Mouse (Mus musculus): ENCODE results near the gene Mllt11. TPM values are rescaled to one million over a fixed set of nuclear protein-coding genes. Genes with fewer than 3 reads are reported as not detected.

Gene Mllt11
- polyA plus RNA-seq, 1 experiment from 2014 or later: 24.9 TPM

DNA sequence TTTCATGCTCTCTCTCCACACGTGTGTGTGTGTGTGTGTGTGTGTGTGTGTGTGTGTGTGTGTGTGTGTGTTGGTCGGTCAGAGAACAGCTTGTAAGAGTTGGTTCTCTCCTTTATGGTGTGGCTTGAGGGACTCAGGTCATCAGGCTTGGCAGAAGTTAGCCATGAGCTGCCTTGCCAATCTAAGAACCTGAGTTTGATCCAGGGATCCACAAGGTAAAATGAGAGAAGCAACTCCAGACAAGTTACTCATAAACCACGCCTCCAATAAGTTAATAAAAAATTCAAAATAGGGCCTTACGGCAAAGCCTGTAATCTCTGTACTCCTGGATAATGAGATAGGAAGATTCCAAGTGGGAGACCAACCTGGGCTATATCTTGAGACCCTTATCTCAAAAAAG is 23.7 kb downstream of the Mllt11 start:
- H3K4me1 ChIP-seq: no peaks in the 10 kb centered on the region
- no peak overlapping the region for H3K9ac ChIP-seq
- H3K9me3 ChIP-seq: no peaks in the 10 kb centered on the region
- peaks cover 43% of the 10 kb centered on the region for H3K36me3 ChIP-seq
- H3K4me3 ChIP-seq: no peak overlapping the region
- no peak overlapping the region for H3K4me2 ChIP-seq (replicated peaks)
- no peaks in the 10 kb centered on the region for H3K27me3 ChIP-seq
- no peak for ATAC-seq (ENCODE audit: insufficient number of reproducible peaks, insufficient read depth, low FRiP score, low TSS enrichment)
- H3K27ac ChIP-seq: no peak overlapping the region
- WGBS: 90% methylated on average over 4 of the region's 4 CpGs

DNA sequence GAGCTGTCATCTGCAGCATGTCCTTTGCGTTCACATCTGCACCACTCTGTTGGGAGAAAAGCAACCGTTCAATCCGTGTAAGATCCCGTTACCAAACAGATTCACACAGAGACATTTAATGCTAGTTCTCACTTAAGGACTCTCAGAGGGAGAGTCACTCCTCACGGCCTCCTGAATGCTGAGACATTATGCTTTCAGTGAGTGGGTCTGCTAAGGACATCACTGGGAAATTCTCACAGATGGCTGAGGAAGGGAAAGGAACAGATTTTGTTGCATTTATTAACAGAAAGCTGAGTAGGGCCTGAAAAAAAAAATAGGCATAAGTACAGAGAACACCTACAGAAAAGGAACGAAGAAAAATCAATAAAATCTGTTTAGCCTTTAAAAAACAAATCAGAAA is 28.1 kb downstream of the Mllt11 start:
- Histone ChIP-seq H3K27ac (no peak overlapping the region), H3K4me1 (no peaks in the 10 kb centered on the region), H3K4me2 (replicated peaks) (no peak overlapping the region), H3K9ac (no peak overlapping the region), H3K4me3 (no peak overlapping the region), H3K36me3 (peaks cover 66% of the 10 kb centered on the region), H3K27me3 (no peaks in the 10 kb centered on the region), H3K9me3 (no peaks in the 10 kb centered on the region)
- no peak for ATAC-seq (ENCODE audit: insufficient number of reproducible peaks, insufficient read depth, low FRiP score, low TSS enrichment)
- 91% methylated on average over 6 of the region's 6 CpGs for WGBS

DNA sequence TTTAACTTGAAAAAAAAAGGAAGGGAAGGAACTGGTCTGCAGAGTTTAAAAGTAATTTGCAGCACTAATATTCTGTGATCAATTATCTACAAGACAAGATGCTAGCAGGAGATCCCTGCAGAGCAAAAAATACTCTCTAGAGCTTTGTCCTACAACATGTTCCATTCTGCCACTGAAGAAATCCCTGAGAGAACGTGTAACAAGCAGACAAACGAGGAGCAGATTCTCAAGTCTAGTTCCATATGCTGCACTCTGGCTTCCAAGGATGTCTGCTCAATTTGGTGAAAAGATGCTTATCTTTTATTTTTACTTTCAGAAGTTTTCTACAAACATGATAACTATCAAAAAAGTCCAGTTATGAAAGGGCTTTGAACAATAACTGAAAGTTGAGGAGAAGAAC is 31.4 kb downstream of the Mllt11 start:
- H3K27me3 ChIP-seq: no peaks in the 10 kb centered on the region
- no peak overlapping the region for H3K9ac ChIP-seq
- no peak for ATAC-seq (ENCODE audit: insufficient number of reproducible peaks, insufficient read depth, low FRiP score, low TSS enrichment)
- H3K4me3 ChIP-seq: no peak overlapping the region
- no peaks in the 10 kb centered on the region for H3K4me1 ChIP-seq
- whole genome bisulfite sequencing: 49% methylated on average over 2 of the region's 2 CpGs
- no peak overlapping the region for H3K4me2 ChIP-seq (replicated peaks)
- no peaks in the 10 kb centered on the region for H3K9me3 ChIP-seq
- H3K36me3 ChIP-seq: peaks cover 73% of the 10 kb centered on the region
- no peak overlapping the region for H3K27ac ChIP-seq

DNA sequence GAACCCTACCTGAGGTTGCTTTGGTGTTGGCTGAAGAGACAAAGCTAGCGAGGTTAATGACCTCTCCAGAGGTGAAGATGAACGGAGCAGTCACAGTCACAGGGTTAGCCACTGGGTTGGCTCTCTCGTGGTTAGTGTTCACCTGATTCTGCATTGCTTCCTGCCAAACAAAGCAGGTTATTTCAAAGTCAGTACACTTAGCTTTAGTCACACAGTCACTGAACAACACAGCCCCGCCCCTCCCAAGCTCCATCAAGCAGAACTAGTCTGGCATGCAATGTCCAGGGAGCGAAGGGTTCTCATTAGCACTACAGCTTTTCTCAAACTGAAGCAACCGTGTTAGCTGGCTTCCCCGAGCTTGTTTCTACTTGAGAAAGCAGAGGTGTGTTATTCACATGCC is 31.8 kb downstream of the Mllt11 start:
- Histone ChIP-seq H3K4me1 (no peaks in the 10 kb centered on the region), H3K9ac (no peak overlapping the region), H3K27me3 (no peaks in the 10 kb centered on the region), H3K36me3 (peaks cover 73% of the 10 kb centered on the region), H3K4me3 (no peak overlapping the region), H3K4me2 (replicated peaks) (no peak overlapping the region), H3K27ac (no peak overlapping the region), H3K9me3 (no peaks in the 10 kb centered on the region)
- no peak for ATAC-seq (ENCODE audit: insufficient number of reproducible peaks, insufficient read depth, low FRiP score, low TSS enrichment)
- WGBS: 83% methylated on average over 7 of the region's 7 CpGs

DNA sequence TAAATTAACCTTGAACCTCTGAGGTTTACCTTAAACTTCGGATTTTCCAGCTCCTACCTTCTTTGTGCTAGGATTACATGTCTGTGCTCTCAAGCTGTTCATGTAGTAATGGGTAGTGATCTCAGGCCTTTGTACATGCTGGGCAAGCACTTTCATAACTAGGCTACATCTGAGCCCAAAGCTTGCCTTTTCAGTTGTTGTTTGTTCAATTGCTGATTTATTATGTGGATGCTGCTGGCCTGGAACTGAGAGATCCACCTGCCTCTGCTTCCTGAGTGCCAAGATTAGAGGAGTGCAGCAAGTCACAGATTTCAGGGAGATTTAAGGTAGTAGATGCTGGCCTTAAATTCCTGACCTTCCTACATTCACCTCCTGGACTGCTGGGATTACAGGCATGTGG is 32.9 kb downstream of the Mllt11 start:
- no peaks in the 10 kb centered on the region for H3K27me3 ChIP-seq
- no peak overlapping the region for H3K4me3 ChIP-seq
- no peaks in the 10 kb centered on the region for H3K9me3 ChIP-seq
- H3K36me3 ChIP-seq: peaks cover 72% of the 10 kb centered on the region
- no peaks in the 10 kb centered on the region for H3K4me1 ChIP-seq
- no peak overlapping the region for H3K9ac ChIP-seq
- no peak for ATAC-seq (ENCODE audit: insufficient number of reproducible peaks, insufficient read depth, low FRiP score, low TSS enrichment)
- H3K4me2 ChIP-seq (replicated peaks): no peak overlapping the region
- WGBS: 67% methylated on average over 1 of the region's 1 CpGs
- H3K27ac ChIP-seq: no peak overlapping the region

DNA sequence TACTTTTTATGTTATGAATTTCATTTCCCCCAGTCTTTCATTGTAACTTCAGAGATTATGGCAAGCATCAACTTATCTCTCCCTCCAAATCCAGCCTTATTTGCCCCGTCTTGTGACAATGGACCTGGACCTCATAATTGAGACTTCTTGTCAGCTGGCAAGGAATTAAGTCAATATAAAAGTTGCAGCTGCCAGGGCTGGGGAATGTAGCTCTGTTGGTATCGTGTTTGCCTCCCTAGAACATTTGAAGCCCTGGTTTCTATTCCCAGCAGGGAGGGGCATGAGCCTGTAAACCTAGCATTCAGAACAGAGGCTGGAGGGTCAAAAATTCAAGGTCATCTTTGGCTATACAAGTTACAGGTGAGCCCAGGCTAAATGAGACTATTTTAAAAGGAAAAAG is 36.2 kb downstream of the Mllt11 start:
- Histone ChIP-seq H3K27me3 (no peaks in the 10 kb centered on the region), H3K4me1 (no peaks in the 10 kb centered on the region), H3K4me2 (replicated peaks) (no peak overlapping the region), H3K36me3 (peaks cover 70% of the 10 kb centered on the region), H3K27ac (no peak overlapping the region), H3K4me3 (no peak overlapping the region), H3K9ac (no peak overlapping the region), H3K9me3 (no peaks in the 10 kb centered on the region)
- no peak for ATAC-seq (ENCODE audit: insufficient number of reproducible peaks, insufficient read depth, low FRiP score, low TSS enrichment)
- 81% methylated on average over 2 of the region's 2 CpGs for WGBS

DNA sequence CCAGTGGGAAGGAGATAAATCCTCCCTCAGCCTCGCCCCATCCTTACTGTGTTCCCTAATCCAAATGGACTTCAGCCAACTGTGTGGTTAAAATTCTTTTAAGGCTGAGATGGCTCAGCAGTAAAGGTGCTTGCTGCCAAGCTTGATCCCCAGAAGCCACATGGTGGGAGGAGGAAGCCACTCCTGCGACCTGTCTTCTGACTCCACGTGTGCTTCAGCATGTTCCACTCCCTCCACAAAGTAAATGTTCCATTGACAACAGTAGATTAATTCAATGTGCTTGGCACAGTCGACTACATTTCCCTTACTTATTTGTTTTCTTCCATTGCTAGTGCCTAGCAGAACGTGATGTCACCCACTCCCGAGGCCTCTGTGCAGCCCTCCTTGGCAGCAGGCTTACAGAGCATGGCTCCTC is 37.2 kb downstream of the Mllt11 start:
- Histone ChIP-seq H3K27ac (no peak overlapping the region), H3K27me3 (no peaks in the 10 kb centered on the region), H3K9ac (no peak overlapping the region), H3K4me1 (no peaks in the 10 kb centered on the region), H3K36me3 (peaks cover 70% of the 10 kb centered on the region), H3K4me3 (no peak overlapping the region), H3K4me2 (replicated peaks) (no peak overlapping the region), H3K9me3 (no peaks in the 10 kb centered on the region)
- 89% methylated on average over 6 of the region's 6 CpGs for WGBS
- no peak for ATAC-seq (ENCODE audit: insufficient number of reproducible peaks, insufficient read depth, low FRiP score, low TSS enrichment)

DNA sequence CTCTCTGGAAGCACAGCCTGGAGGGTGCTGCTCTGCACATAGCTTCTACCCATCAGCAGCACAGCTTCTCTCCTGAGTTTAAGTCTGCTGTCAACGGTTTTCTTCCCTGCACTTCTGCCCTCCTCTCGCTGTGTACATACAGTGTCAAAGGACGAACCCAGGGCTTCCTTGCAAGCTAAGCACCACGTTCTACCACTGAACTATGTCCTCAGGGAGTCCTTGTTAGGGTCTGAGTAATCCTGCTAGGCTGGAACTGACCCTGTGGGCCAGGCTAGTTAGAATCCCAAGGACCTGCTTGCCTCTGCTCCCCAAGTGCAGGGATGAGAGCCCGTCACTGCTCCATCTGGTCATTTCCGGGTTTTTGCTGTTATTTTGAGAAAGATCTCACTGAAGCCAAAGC is 45.1 kb downstream of the Mllt11 start:
- no peak overlapping the region for H3K4me3 ChIP-seq
- no peaks in the 10 kb centered on the region for H3K4me1 ChIP-seq
- ATAC-seq (ENCODE audit: insufficient number of reproducible peaks, insufficient read depth, low FRiP score, low TSS enrichment): no peak
- H3K27me3 ChIP-seq: no peaks in the 10 kb centered on the region
- H3K4me2 ChIP-seq (replicated peaks): no peak overlapping the region
- H3K9ac ChIP-seq: no peak overlapping the region
- H3K27ac ChIP-seq: no peak overlapping the region
- peaks cover 67% of the 10 kb centered on the region for H3K36me3 ChIP-seq
- H3K9me3 ChIP-seq: no peaks in the 10 kb centered on the region
- 91% methylated on average over 6 of the region's 6 CpGs for WGBS

DNA sequence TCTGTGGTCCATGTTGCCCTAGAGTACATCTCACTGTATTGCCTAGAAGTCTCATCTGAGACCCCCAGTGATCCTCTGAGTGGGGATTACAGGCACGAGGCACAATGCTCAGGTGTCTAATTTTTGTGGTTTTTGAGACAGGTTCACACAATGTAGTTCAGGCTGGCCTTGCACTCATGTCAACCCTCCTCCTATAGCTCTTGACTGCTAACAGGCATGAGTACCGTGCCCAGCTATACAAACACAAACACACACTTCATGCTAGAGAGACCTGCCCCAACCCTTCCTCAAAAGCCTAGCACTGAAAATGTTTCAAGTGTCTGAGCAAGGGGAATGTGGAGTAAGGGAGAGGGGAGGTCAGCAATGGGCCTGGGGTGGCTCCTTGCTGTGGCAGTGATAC is 45.9 kb downstream of the Mllt11 start:
- no peak overlapping the region for H3K4me3 ChIP-seq
- H3K9ac ChIP-seq: no peak overlapping the region
- H3K36me3 ChIP-seq: peaks cover 65% of the 10 kb centered on the region
- no peak overlapping the region for H3K4me2 ChIP-seq (replicated peaks)
- H3K27ac ChIP-seq: no peak overlapping the region
- no peaks in the 10 kb centered on the region for H3K4me1 ChIP-seq
- 93% methylated on average over 2 of the region's 2 CpGs for WGBS
- ATAC-seq (ENCODE audit: insufficient number of reproducible peaks, insufficient read depth, low FRiP score, low TSS enrichment): no peak
- H3K27me3 ChIP-seq: no peaks in the 10 kb centered on the region
- no peaks in the 10 kb centered on the region for H3K9me3 ChIP-seq

DNA sequence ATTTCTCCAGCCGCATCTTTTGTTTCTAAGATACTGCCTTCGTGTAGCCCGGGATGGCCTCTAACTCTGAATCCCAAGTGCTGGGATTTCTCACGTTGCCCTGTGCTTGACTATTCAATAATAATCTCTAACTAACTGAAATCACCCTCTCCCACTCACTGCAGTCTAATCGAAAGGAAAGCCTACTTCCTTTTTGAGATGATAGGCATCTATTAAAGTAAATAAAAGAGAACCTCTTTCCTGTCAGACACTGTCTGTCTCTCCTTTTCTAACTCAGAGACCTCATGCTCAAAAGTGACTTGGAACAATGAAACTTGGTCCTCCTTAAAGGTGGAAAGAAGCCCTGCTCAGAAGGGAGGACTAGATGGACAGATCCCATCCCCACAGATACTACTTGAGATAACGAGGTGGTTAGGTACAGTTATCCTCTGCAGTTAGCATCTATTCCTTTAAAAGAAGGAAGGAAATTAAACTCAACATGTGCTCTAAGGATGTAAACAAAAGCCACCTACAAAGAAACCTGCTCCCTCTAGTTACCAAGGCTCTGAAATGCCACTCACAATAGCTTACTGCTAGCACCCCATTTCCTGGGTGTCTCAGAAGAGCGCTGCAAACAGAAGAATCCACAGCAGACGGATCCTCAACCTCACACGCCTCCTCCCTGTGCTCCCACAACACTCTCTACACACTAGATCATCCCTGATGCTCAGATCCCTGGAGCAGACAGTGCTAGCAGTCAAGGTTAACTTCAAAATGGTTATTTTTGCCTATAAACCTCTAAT is 47.0 kb downstream of the Mllt11 start:
- Histone ChIP-seq H3K27me3 (no peaks in the 10 kb centered on the region), H3K4me3 (no peak overlapping the region), H3K27ac (no peak overlapping the region), H3K9me3 (no peaks in the 10 kb centered on the region), H3K4me1 (no peaks in the 10 kb centered on the region), H3K4me2 (replicated peaks) (no peak overlapping the region), H3K36me3 (peaks cover 60% of the 10 kb centered on the region), H3K9ac (no peak overlapping the region)
- WGBS: 93% methylated on average over 9 of the region's 9 CpGs
- ATAC-seq (ENCODE audit: insufficient number of reproducible peaks, insufficient read depth, low FRiP score, low TSS enrichment): no peak

DNA sequence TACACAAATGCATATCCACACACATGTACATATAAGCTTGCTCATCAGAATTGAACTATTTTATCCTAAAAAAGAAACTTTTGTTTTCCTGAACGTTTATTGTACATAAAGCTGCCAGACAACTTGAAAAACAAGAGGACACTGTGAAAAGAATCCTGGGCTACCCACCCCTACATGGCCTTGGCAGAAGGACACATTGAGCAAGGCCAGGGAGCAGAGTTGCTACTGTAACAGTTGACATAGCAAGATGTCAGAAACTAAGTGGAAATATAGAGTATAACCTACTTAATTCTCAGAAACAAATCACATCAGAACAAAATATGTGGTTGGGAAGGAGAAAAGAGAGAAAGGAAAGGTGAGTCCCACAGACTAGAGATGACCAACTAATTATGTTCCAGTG is 50.1 kb downstream of the Mllt11 start:
- H3K36me3 ChIP-seq: peaks cover 29% of the 10 kb centered on the region
- H3K27me3 ChIP-seq: no peaks in the 10 kb centered on the region
- 66% methylated on average over 1 of the region's 1 CpGs for WGBS
- H3K4me2 ChIP-seq (replicated peaks): no peak overlapping the region
- H3K9me3 ChIP-seq: no peaks in the 10 kb centered on the region
- no peaks in the 10 kb centered on the region for H3K4me1 ChIP-seq
- ATAC-seq (ENCODE audit: insufficient number of reproducible peaks, insufficient read depth, low FRiP score, low TSS enrichment): no peak
- H3K4me3 ChIP-seq: no peak overlapping the region
- no peak overlapping the region for H3K9ac ChIP-seq
- H3K27ac ChIP-seq: no peak overlapping the region

DNA sequence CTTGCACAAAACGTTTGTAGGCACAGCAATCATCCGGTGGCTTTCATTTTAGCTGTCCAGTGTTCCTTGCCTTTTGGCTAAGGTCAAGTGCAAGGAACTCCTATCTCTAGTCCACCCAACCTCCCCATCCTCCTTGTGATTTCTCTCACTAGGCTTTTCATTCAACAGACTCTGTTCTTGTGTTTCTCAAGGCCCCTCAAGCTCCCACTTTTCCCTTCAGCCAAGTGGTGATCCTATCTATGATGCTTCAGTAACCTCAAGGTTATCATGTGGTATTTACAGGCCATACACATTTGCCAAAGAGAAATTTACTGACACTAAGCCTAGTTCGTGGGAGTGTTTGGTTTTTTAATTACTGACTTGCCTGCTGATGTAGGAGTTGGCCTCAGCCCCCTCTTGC is 52.1 kb downstream of the Mllt11 start:
- WGBS: 74% methylated on average over 3 of the region's 3 CpGs
- no peaks in the 10 kb centered on the region for H3K9me3 ChIP-seq
- no peaks in the 10 kb centered on the region for H3K4me1 ChIP-seq
- H3K36me3 ChIP-seq: peaks cover 14% of the 10 kb centered on the region
- no peaks in the 10 kb centered on the region for H3K27me3 ChIP-seq
- no peak for ATAC-seq (ENCODE audit: insufficient number of reproducible peaks, insufficient read depth, low FRiP score, low TSS enrichment)
- H3K27ac ChIP-seq: no peak overlapping the region
- no peak overlapping the region for H3K9ac ChIP-seq
- no peak overlapping the region for H3K4me3 ChIP-seq
- no peak overlapping the region for H3K4me2 ChIP-seq (replicated peaks)
